Mouse (Mus musculus): ENCODE measurements at regions not wholly inside any gene's neighbourhood (a gene's known extent, or its start where the extent isn't known, plus 50 kb on each side); places are given as distances from the start of the nearest gene placed in this dataset.

DNA sequence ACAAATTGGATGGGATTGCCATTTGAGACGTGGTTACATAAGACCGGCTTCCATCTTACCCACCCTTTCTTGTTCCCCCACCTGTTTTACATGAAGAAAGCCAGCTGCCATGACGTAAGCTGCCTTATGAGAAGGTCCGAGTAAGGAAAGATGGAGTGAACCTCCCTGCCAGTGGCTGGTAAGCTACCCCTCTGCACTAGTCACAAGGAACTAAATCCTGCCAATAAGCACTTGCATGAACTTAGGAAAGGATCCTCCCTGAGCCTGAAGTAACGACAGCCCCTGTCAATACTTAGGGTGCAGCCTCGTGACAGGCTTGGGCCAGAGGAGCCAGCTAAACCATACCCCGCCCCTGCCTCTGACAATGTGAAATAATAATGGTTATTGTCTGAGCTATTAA lies 62.8 kb upstream of the Gm47985 start:
- no peak for DNase-seq (ENCODE audit: low read depth, low spot score)

DNA sequence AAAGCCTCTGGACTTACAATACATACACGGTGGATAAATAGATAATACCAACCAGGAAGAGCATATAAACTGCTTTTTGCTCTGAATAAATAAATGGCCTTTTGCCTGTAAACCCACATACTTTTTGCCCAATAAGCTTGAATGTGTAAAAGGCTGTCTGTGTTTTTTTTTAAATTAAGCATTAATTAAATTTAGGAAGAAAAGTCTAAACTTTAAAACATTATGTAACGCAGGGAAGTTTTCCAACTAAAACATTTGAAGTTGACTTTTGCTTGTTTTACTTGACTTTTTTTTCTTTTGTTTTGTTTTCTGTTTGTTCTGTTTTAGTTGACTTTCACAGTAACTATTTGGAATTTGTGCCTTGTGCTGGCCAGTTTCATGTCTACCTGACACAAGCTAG lies 60.7 kb upstream of the Gm47985 start:
- DNase-seq (ENCODE audit: low read depth, low spot score), result no peak

DNA sequence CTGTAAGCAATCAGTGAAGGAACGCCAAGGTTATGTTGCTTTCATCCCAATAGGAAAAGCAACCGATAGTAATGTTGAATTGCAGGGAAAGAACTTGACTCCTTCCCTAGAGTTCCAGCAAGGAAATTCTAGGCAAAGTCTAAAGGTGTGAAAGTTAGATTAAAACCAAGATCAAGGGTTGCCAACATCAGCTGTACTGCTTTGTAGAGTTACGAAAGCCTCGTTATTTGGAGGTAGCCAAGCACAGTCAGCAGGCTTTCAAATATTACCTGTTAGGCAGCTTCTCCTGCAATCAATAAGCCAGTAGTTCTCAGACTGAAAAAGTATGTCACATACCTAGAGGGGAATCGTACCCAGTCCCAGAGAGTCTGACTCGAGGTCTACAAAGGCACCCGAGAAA lies 58.4 kb upstream of the Gm47985 start:
- no peak for DNase-seq (ENCODE audit: low read depth, low spot score)

DNA sequence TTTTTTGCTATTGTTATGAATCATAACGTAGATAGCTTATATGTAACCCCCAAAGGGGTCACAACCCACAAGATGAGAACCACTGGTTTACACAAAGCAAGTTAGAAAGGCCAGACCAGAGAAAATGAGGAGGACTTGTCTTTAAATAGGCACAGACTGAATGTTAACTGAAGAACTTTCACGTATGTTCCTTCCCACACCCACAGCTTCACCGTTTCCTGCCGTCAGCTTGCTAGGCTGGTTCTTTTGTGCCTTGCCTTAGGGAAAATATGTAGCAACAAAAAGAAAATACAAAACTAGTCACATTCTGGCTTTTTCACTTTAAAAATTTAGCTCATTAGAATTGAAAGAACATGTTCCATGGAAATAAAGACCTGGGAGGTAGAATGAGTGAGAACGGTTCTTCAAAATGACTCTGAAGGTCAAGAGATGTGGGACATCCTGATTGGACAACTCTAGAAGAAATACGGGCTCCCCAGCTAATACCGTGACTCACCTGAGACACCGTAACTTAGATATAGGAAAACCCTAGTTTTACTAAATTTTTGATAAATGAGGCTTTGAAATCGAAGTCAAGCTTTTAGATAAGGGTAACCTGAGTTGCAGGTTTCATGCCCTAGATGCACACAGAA lies 57.2 kb upstream of the Gm47985 start:
- DNase-seq (ENCODE audit: low read depth, low spot score), result no peak

DNA sequence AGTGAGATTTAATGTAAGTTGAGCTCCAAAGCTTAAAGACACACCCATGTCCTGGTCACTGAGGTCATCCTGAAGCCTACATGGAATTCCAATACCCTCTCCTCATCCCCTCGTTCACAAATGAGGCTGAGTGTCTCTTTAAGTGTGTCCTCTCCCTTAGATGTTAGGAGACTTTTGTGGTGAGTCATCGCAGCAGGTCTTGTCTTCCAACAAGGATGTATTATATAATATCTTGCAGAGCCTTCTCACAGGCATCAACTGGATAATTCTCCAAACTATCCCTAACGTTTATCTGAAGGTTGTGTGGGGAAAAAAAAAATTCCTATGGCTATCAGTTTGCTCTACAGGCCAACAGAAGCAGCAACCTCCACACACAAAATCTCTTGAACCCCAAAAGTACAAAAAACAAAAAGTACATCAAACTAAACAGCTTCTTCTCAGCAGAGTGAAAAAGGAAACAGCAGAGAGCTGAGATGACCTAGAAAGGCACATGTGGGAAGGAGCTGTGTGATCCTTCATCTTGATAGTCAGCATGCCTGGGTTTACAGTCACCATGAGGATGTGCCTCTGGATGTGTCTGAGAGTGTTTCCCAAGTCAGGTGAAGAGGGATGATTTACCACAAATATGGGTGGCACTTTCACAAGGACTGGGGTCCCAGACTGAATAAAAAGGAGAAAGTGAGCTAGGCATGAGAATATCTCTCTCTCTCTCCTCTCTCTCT lies 56.4 kb upstream of the Gm47985 start:
- DNase-seq (ENCODE audit: low read depth, low spot score), result no peak

DNA sequence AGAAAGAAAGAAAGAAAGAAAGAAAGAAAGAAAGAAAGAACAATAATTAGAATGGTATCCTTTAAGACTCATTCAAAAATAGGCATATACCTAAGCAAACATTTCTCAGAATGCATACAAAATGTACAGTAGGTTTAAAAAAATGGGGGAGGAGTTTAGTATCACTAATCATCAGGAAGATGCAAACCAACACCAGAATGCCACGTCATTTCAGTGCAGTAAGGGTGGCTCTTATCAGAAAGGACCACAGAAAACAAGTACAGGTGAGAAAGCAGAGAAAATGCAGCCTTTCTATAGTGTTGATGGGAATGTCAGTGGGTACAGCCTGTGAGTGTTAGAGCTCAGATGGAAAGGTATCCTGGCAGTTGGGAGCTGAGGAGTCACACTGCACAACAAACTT lies 55.6 kb upstream of the Gm47985 start:
- no peak for DNase-seq (ENCODE audit: low read depth, low spot score)

DNA sequence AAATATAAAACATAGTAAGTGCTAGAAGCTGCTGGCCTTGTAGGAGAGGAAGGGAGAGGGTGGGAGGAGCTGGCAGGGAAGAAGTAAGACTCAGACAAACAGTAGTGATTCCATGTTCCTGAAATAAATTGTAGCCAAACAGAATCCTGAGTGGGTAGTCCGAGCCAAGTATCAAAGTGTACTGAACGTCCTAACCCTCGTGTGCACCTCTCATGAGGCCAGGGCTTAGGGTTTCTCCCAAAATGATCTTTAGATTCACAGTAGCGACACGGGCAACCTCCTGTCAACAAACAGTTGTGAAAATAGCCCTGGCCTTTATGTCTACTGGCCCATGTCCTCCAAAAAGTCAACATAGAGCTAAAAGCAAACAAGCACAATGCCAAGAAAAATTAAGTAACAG lies 54.3 kb upstream of the Gm47985 start:
- DNase-seq (ENCODE audit: low read depth, low spot score), result no peak

DNA sequence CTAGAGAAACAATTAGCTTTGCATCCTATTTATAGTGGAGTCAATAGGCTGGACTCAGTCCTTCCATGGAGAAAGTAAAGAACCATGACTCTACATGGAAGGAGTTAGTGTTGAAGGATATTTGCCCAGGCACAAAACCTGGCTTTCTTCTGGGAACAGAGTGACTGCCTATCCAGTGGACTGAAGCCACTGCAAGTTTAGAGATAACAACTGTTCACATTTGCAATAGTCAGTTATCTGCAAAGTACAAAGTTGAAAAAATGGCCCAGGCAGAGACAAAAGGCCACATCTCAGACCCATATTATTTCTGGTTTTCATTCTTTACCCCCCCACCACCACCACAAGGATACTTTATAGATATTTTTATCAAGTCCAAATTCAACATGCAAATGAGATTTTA lies 53.4 kb upstream of the Gm47985 start:
- DNase-seq (ENCODE audit: low read depth, low spot score), result no peak

DNA sequence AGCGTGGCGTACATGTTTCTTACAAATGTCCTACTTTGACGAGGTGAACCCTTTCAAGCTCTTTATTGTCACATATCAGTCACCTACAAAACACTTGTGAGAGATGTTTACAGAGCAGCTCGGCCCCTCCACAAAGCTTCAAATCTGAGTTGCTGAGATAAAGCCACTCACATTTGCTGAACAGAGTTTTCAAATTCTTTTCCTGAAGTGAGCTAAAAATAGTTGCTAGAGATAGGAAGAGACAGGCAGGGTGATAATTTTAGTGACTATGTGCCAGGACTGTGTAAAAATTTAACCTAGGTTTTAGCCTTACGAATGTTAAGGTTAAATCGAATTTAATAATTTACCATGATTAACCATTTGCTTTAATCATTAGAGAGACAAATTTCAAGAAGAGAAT lies 52.3 kb upstream of the Gm47985 start:
- no peak for DNase-seq (ENCODE audit: low read depth, low spot score)

DNA sequence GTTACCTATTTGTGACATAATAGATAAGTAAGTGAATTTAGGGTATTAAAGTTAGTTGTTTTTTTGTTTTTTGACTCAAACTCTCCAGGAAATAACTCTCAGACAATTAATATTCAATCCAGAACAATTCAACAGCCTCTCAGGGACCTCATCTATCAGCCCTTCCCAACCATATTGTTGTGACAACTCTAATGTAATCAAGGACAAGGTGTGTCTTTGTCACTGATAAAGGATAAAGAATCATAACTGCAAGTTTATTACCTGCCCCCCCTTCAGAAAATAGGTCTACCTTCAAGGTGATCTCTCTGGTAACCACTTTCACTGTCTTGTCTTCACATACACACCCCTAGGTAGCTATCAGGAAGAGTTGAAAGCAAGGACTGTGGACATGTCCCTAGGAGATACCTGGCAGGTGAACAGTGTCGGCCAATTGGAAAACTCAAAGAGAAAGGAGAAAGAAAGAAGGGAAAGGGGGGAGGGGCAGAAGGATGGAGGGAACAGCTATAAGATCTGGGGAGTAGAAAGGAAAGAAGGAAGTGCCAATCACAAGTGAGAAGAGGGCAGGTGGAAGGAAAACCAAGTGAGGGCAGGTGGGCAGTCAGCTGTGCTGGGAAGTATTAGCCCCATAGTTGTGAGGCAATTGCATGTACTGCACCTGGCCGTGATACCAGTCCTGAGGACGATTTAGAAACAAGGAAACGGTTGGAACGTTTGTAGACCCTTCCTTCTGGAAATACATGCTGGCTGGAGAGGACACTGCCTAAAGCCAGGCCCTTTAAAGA lies 51.3 kb upstream of the Gm47985 start:
- DNase-seq (ENCODE audit: low read depth, low spot score), result no peak

DNA sequence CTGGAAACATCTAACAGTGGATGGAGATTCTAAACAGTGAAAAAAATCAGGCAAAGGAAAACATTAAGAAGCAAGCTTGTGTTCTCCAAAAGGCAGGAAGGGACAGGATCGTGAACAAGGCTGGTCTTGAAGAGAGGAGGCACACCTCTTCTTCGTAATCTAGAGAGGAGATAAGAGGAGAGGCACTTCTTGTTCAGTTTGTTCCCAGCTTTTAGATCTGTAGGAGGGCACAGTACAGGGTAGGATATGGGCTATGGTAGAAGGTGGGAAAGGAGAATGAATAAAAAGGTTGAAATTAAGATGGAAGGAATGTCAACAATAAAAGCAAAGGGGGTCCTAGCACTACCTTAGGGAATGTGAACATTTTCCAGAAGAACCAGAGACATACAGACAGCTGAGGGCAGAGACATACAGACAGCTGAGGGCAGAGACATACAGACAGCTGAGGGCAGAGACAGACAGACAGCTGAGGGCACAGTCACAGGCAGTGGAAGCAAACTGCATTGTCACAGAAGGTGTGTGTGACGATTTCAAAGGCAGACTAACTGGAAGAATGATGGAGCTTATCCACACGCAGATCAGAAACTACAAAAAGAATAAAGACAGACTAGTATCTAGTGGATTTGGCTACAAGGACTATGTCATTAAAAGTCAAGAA lies 50.6 kb upstream of the Gm47985 start:
- DNase-seq (ENCODE audit: low read depth, low spot score), result no peak

Data from c-Kit-negative CD71-positive TER-119-positive erythroid progenitor cells, embryonic 14.5 days (primary cell).